Mouse (Mus musculus) limb, embryonic 13.5 days (tissue): Measurements from ENCODE around the gene Gsg1l. TPM values are rescaled to one million over a fixed set of nuclear protein-coding genes. Genes with fewer than 3 reads are reported as not detected.

Experiments
- ATAC-seq: fragments of 200-750 bp; cut with Nextera tagmentation; 2 replicates; pipeline ENCODE4 v1.8.0; 2017; ENCODE audit warnings: low read depth, moderate number of reproducible peaks, moderate TSS enrichment; ENCODE audit not compliant: low FRiP score
- H3K27ac ChIP-seq: fragments of 300-500 bp; sonication (generic); 2 replicates; pipeline ENCODE4 v1.5.1; 2015; ENCODE audit warnings: inconsistent platforms, mild to moderate bottlenecking, moderate library complexity
- H3K27me3 ChIP-seq: fragments of 300-500 bp; sonication (generic); 2 replicates; pipeline ENCODE4 v1.6.1; 2015; ENCODE audit warnings: mild to moderate bottlenecking, inconsistent platforms
- H3K36me3 ChIP-seq: fragments of 300-500 bp; sonication (generic); 2 replicates; pipeline ENCODE4 v1.6.1; 2015; ENCODE audit warnings: inconsistent platforms, mild to moderate bottlenecking, moderate library complexity
- H3K4me1 ChIP-seq: fragments of 300-500 bp; sonication (generic); 2 replicates; pipeline ENCODE4 v1.6.1; 2015; ENCODE audit warnings: inconsistent platforms
- H3K4me2 ChIP-seq: fragments of 300-500 bp; sonication (generic); replicated peaks from 2 replicates; pipeline ENCODE4 v1.6.1; 2015; ENCODE audit warnings: inconsistent platforms, mild to moderate bottlenecking, moderate library complexity
- H3K4me3 ChIP-seq: fragments of 300-500 bp; sonication (generic); 2 replicates; pipeline ENCODE4 v1.5.1; 2015; ENCODE audit warnings: moderate library complexity, mild to moderate bottlenecking, inconsistent platforms
- H3K9ac ChIP-seq: fragments of 300-500 bp; sonication (generic); 2 replicates; pipeline ENCODE4 v1.6.1; 2015; ENCODE audit warnings: mild to moderate bottlenecking, inconsistent platforms
- H3K9me3 ChIP-seq: fragments of 300-500 bp; sonication (generic); 2 replicates; pipeline ENCODE4 v1.6.1; 2016; ENCODE audit warnings: inconsistent platforms
- WGBS: fragments of 180-500 bp; shearing (Covaris S2); methylation state at CpG from one replicate; pipeline ENCODE4 v1.1.7; 2015; 5-methylcytosine and 5-hydroxymethylcytosine counted together
- polyA plus RNA-seq: library from polyadenylated mRNA; unstranded; fragments of >200 nt; fragmentation: Nextera tagmentation; extraction: Ambion mirVana; gene quantifications from 2 replicates; pipeline ENCODE4 v1.2.1, GENCODE M21; 2015

Gsg1l gene
- 1.2 and 1.3 TPM in 2 replicates for polyA plus RNA-seq

- 2% methylated on average over 40 of the region's 49 CpGs for WGBS
- Histone ChIP-seq H3K9me3 (no peaks in the 10 kb centered on the region), H3K27ac (no peak within 1 kb of the TSS), H3K27me3 (peaks cover 80% of the 10 kb centered on the region), H3K4me2 (peak within 1 kb of the TSS; percentile 99), H3K4me3 (peak within 1 kb of the TSS; percentile 62), H3K36me3 (no peaks in the 10 kb centered on the region), H3K4me1 (peaks cover 33% of the 10 kb centered on the region), H3K9ac (peak within 1 kb of the TSS; percentile 67)
- no peak for ATAC-seq
These were observed at the start of gene Gsg1l for GRCm38 (mm10) chr7:126082286-126082741. Gsg1l (minus strand) TSS chr7:126082411.

GRCm38 (mm10) chr7:126127673-126128072 lies 45.5 kb upstream of the Gsg1l start:
- no peak for ATAC-seq
- Histone ChIP-seq H3K27me3 (no peaks in the 10 kb centered on the region), H3K36me3 (peaks cover 85% of the 10 kb centered on the region), H3K9me3 (no peaks in the 10 kb centered on the region), H3K4me2 (no peak overlapping the region), H3K4me1 (no peaks in the 10 kb centered on the region), H3K4me3 (no peak overlapping the region), H3K9ac (no peak overlapping the region), H3K27ac (no peak overlapping the region)
- WGBS = 83% methylated on average over 2 of the region's 2 CpGs

- no peak overlapping the region for H3K9ac ChIP-seq
- H3K9me3 ChIP-seq = no peaks in the 10 kb centered on the region
- H3K4me1 ChIP-seq = no peaks in the 10 kb centered on the region
- WGBS = 82% methylated on average over 3 of the region's 3 CpGs
- H3K27me3 ChIP-seq = no peaks in the 10 kb centered on the region
- no peak for ATAC-seq
- no peak overlapping the region for H3K4me3 ChIP-seq
- peaks cover 89% of the 10 kb centered on the region for H3K36me3 ChIP-seq
- H3K4me2 ChIP-seq = no peak overlapping the region
- no peak overlapping the region for H3K27ac ChIP-seq
These were observed 44.3 kb upstream of the Gsg1l start for GRCm38 (mm10) chr7:126126502-126126901.

GRCm38 (mm10) chr7:126121533-126121932 lies 39.3 kb upstream of the Gsg1l start:
- WGBS = 74% methylated on average over 4 of the region's 4 CpGs
- no peak overlapping the region for H3K9ac ChIP-seq
- no peaks in the 10 kb centered on the region for H3K9me3 ChIP-seq
- H3K27ac ChIP-seq = no peak overlapping the region
- H3K4me1 ChIP-seq = no peaks in the 10 kb centered on the region
- no peaks in the 10 kb centered on the region for H3K27me3 ChIP-seq
- no peak overlapping the region for H3K4me3 ChIP-seq
- H3K4me2 ChIP-seq = no peak overlapping the region
- peaks cover 78% of the 10 kb centered on the region for H3K36me3 ChIP-seq
- peak; percentile 64 for ATAC-seq

- Histone ChIP-seq H3K9me3 (no peaks in the 10 kb centered on the region), H3K27ac (no peak overlapping the region), H3K36me3 (peaks cover 77% of the 10 kb centered on the region), H3K4me2 (no peak overlapping the region), H3K9ac (no peak overlapping the region), H3K27me3 (no peaks in the 10 kb centered on the region), H3K4me3 (no peak overlapping the region), H3K4me1 (no peaks in the 10 kb centered on the region)
- 61% methylated on average over 6 of the region's 6 CpGs for WGBS
- ATAC-seq = no peak
These were observed 37.6 kb upstream of the Gsg1l start for GRCm38 (mm10) chr7:126119819-126120218.

GRCm38 (mm10) chr7:126113263-126113662 lies 31.1 kb upstream of the Gsg1l start:
- no peak for ATAC-seq
- H3K9me3 ChIP-seq = no peaks in the 10 kb centered on the region

GRCm38 (mm10) chr7:126111230-126111629 lies 29.0 kb upstream of the Gsg1l start:
- peaks cover 87% of the 10 kb centered on the region for H3K36me3 ChIP-seq
- H3K27me3 ChIP-seq = no peaks in the 10 kb centered on the region
- no peak overlapping the region for H3K9ac ChIP-seq
- no peaks in the 10 kb centered on the region for H3K9me3 ChIP-seq
- no peak overlapping the region for H3K4me3 ChIP-seq
- no peak overlapping the region for H3K27ac ChIP-seq
- 86% methylated on average over 2 of the region's 2 CpGs for WGBS
- no peak overlapping the region for H3K4me2 ChIP-seq
- no peak for ATAC-seq
- H3K4me1 ChIP-seq = no peaks in the 10 kb centered on the region

More at GRCm38 (mm10) chr7:126113263-126113662, 31.1 kb upstream of the Gsg1l start:
- H3K4me3 ChIP-seq = no peak overlapping the region
- no peaks in the 10 kb centered on the region for H3K4me1 ChIP-seq
- peaks cover 72% of the 10 kb centered on the region for H3K36me3 ChIP-seq
- 92% methylated on average over 4 of the region's 4 CpGs for WGBS
- no peak overlapping the region for H3K9ac ChIP-seq
- no peak overlapping the region for H3K27ac ChIP-seq
- H3K4me2 ChIP-seq = no peak overlapping the region
- no peaks in the 10 kb centered on the region for H3K27me3 ChIP-seq

GRCm38 (mm10) chr7:126109898-126110297 lies 27.7 kb upstream of the Gsg1l start:
- Histone ChIP-seq H3K36me3 (peaks cover 89% of the 10 kb centered on the region), H3K4me3 (no peak overlapping the region), H3K4me2 (no peak overlapping the region), H3K4me1 (no peaks in the 10 kb centered on the region), H3K9me3 (no peaks in the 10 kb centered on the region), H3K27ac (no peak overlapping the region), H3K9ac (no peak overlapping the region), H3K27me3 (no peaks in the 10 kb centered on the region)
- ATAC-seq = no peak
- 82% methylated on average over 3 of the region's 3 CpGs for WGBS

GRCm38 (mm10) chr7:126100440-126100839 lies 18.2 kb upstream of the Gsg1l start:
- Histone ChIP-seq H3K27ac (no peak overlapping the region), H3K27me3 (no peaks in the 10 kb centered on the region), H3K4me1 (no peaks in the 10 kb centered on the region), H3K4me2 (no peak overlapping the region), H3K4me3 (no peak overlapping the region), H3K36me3 (peaks cover 85% of the 10 kb centered on the region), H3K9ac (no peak overlapping the region), H3K9me3 (no peaks in the 10 kb centered on the region)
- WGBS = 95% methylated on average over 11 of the region's 11 CpGs
- no peak for ATAC-seq

- no peak for ATAC-seq
- WGBS = 81% methylated on average over 2 of the region's 2 CpGs
- peaks cover 79% of the 10 kb centered on the region for H3K36me3 ChIP-seq
- no peak overlapping the region for H3K4me2 ChIP-seq
- H3K9ac ChIP-seq = no peak overlapping the region
- no peaks in the 10 kb centered on the region for H3K9me3 ChIP-seq
- H3K4me3 ChIP-seq = no peak overlapping the region
- no peaks in the 10 kb centered on the region for H3K4me1 ChIP-seq
- H3K27ac ChIP-seq = no peak overlapping the region
- no peaks in the 10 kb centered on the region for H3K27me3 ChIP-seq
These were observed 17.6 kb upstream of the Gsg1l start for GRCm38 (mm10) chr7:126099835-126100234.

- Histone ChIP-seq H3K4me3 (no peak overlapping the region), H3K9me3 (no peaks in the 10 kb centered on the region), H3K36me3 (peaks cover 73% of the 10 kb centered on the region), H3K27ac (no peak overlapping the region), H3K9ac (no peak overlapping the region), H3K4me2 (no peak overlapping the region), H3K27me3 (no peaks in the 10 kb centered on the region), H3K4me1 (no peaks in the 10 kb centered on the region)
- 92% methylated on average over 7 of the region's 7 CpGs for WGBS
- no peak for ATAC-seq
These were observed 17.1 kb upstream of the Gsg1l start for GRCm38 (mm10) chr7:126099163-126099775.

- WGBS = 70% methylated on average over 6 of the region's 9 CpGs
- H3K9me3 ChIP-seq = no peaks in the 10 kb centered on the region
- H3K4me1 ChIP-seq = no peaks in the 10 kb centered on the region
- ATAC-seq = no peak
- H3K27ac ChIP-seq = no peak overlapping the region
- H3K27me3 ChIP-seq = no peaks in the 10 kb centered on the region
- no peak overlapping the region for H3K4me3 ChIP-seq
- no peak overlapping the region for H3K9ac ChIP-seq
- H3K36me3 ChIP-seq = peaks cover 56% of the 10 kb centered on the region
- H3K4me2 ChIP-seq = no peak overlapping the region
These were observed 15.2 kb upstream of the Gsg1l start for GRCm38 (mm10) chr7:126097219-126097915.
